ENCODE assay signal across 21 mouse cellular contexts in the genomic region with DNA sequence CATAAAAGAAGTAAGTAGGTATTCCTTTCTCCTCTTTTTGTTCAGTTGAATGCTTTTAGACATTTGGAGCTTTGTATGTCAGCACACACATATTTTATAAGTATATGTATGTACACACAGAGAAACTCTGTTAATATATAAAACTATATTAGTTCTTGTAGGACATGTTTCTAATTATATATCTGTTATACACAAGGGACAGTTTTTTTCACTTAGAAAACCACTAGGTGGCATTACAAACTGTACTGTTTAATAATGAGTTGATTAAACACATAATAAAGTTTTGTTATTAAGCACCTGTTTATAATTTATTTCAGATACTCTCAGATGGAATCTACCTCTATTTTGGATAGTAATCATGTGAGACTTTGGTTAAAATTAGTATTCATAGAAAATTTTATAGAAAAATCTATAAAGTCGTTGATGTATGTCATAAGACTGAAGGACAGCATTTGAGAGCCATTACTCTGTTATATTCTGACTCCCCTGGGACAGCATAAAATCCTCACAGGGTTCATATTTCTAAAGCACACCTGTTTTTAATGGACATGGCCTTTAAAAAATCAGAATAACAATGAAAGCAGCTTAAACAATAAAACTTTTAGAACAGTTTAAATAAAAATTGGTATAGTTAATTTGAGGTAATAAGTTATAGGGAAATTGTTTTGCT.
DNase-seq lines count a peak whose midpoint lies in the region; ATAC-seq and TF ChIP-seq lines count a peak whose summit lies in the region.
"Had no signal": no experiment of that assay in that cellular context is flagged by ENCODE, and none has a peak within 500 bp of the region (broad histone marks: within the 10 kb centered on the region; RNA-seq: fewer than 3 reads in every experiment).

No protein-coding gene starts in this region.

- no peak overlapping the region for H3K27ac ChIP-seq in forebrain, embryonic 14.5 days (ENCODE audit: low read depth, low read length)
- no peak overlapping the region for H3K27ac ChIP-seq in forebrain, embryonic 16.5 days (ENCODE audit: low read length)
- H3K27ac ChIP-seq in kidney, postnatal 0 days = no peak overlapping the region
- H3K27ac ChIP-seq in midbrain, postnatal 0 days (ENCODE audit: low read depth, low read length) = no peak overlapping the region
- H3K27ac ChIP-seq in midbrain, embryonic 13.5 days = no peak overlapping the region
- no peak overlapping the region for H3K27ac ChIP-seq in stomach, postnatal 0 days (replicated peaks)
- H3K27ac ChIP-seq: hindbrain, embryonic 15.5 days; liver, embryonic 15.5 days had no signal

- H3K9ac ChIP-seq in forebrain, embryonic 14.5 days (ENCODE audit: low read length) = no peak overlapping the region
- no peak overlapping the region for H3K9ac ChIP-seq in forebrain, embryonic 16.5 days (replicated peaks; ENCODE audit: low read depth, low read length)
- H3K9ac ChIP-seq in kidney, postnatal 0 days (ENCODE audit: low read depth, low read length) = no peak overlapping the region
- H3K9ac ChIP-seq in midbrain, postnatal 0 days (replicated peaks; ENCODE audit: low read length, poor library complexity, severe bottlenecking) = no peak overlapping the region
- no peak overlapping the region for H3K9ac ChIP-seq in midbrain, embryonic 13.5 days (replicated peaks)
- no peak overlapping the region for H3K9ac ChIP-seq in stomach, postnatal 0 days (ENCODE audit: low read length)
- H3K9ac ChIP-seq: heart, embryonic 12.5 days; hindbrain, embryonic 15.5 days; liver, embryonic 15.5 days had no signal

- H3K36me3 ChIP-seq in forebrain, embryonic 14.5 days (ENCODE audit: control insufficient read depth, insufficient read depth, low read length) = no peaks in the 10 kb centered on the region
- no peaks in the 10 kb centered on the region for H3K36me3 ChIP-seq in forebrain, embryonic 16.5 days (ENCODE audit: control insufficient read depth, insufficient read depth)
- no peaks in the 10 kb centered on the region for H3K36me3 ChIP-seq in kidney, postnatal 0 days (ENCODE audit: insufficient read depth, low read length)
- no peaks in the 10 kb centered on the region for H3K36me3 ChIP-seq in midbrain, postnatal 0 days (ENCODE audit: insufficient read depth, low read length)
- no peaks in the 10 kb centered on the region for H3K36me3 ChIP-seq in midbrain, embryonic 13.5 days
- H3K36me3 ChIP-seq in stomach, postnatal 0 days (ENCODE audit: control insufficient read depth, insufficient read depth, low read length) = no peaks in the 10 kb centered on the region
- H3K36me3 ChIP-seq: G1E; heart, embryonic 12.5 days; hindbrain, embryonic 15.5 days; liver, embryonic 15.5 days had no signal

- no peaks in the 10 kb centered on the region for H3K27me3 ChIP-seq in forebrain, embryonic 14.5 days (replicated peaks; ENCODE audit: control insufficient read depth, insufficient read depth, low read length)
- no peaks in the 10 kb centered on the region for H3K27me3 ChIP-seq in forebrain, embryonic 16.5 days (replicated peaks; ENCODE audit: control insufficient read depth, insufficient read depth, low read length)
- H3K27me3 ChIP-seq in kidney, postnatal 0 days (ENCODE audit: insufficient read depth, low read length) = no peaks in the 10 kb centered on the region
- H3K27me3 ChIP-seq in midbrain, postnatal 0 days (ENCODE audit: insufficient read depth, low read length) = no peaks in the 10 kb centered on the region
- no peaks in the 10 kb centered on the region for H3K27me3 ChIP-seq in midbrain, embryonic 13.5 days
- H3K27me3 ChIP-seq in stomach, postnatal 0 days (ENCODE audit: control insufficient read depth, insufficient read depth, low read length) = no peaks in the 10 kb centered on the region
- H3K27me3 ChIP-seq: heart, embryonic 12.5 days; hindbrain, embryonic 15.5 days; liver, embryonic 15.5 days; megakaryocyte, embryonic 14.5 days had no signal

- DNase-seq in forebrain, embryonic 14.5 days (ENCODE audit: low spot score) = peak; percentile 52
- DNase-seq in kidney, postnatal 0 days (ENCODE audit: low spot score) = peak; percentile 44
- no peak for DNase-seq in kidney, adult 8-10 months
- peak; percentile 35 for DNase-seq in midbrain, postnatal 0 days (ENCODE audit: low spot score)
- no peak for DNase-seq in stomach, postnatal 0 days (ENCODE audit: low spot score)
- no peak for DNase-seq in cerebellum, adult 9-11 months
- DNase-seq: adrenal gland, postnatal 36 days; cerebellum, adult 9-10 months; embryo, embryonic 11 days; kidney, adult 11 months; kidney, postnatal 10 days; lung, postnatal 10 days; right cerebral cortex, adult 18-20 months; thymus, postnatal 14 days had no signal

- WGBS in forebrain, embryonic 14.5 days = 73% methylated on average over 1 of the region's 1 CpGs
- WGBS in forebrain, embryonic 16.5 days = 63% methylated on average over 1 of the region's 1 CpGs
- WGBS in kidney, postnatal 0 days = 58% methylated on average over 1 of the region's 1 CpGs
- WGBS in midbrain, postnatal 0 days = 65% methylated on average over 1 of the region's 1 CpGs
- WGBS in midbrain, embryonic 13.5 days = 68% methylated on average over 1 of the region's 1 CpGs
- 69% methylated on average over 1 of the region's 1 CpGs for WGBS in stomach, postnatal 0 days

- no peak for ATAC-seq in forebrain, embryonic 14.5 days
- no peak for ATAC-seq in forebrain, embryonic 16.5 days
- no peak for ATAC-seq in kidney, postnatal 0 days (replicated peaks; ENCODE audit: low FRiP score, low read depth)
- ATAC-seq in midbrain, postnatal 0 days (ENCODE audit: low FRiP score) = no peak
- no peak for ATAC-seq in midbrain, embryonic 13.5 days
- no peak for ATAC-seq in stomach, postnatal 0 days (ENCODE audit: low FRiP score, low TSS enrichment)

- H3K4me1 ChIP-seq in forebrain, embryonic 14.5 days (ENCODE audit: control insufficient read depth, insufficient read depth, low read length) = no peaks in the 10 kb centered on the region
- no peaks in the 10 kb centered on the region for H3K4me1 ChIP-seq in forebrain, embryonic 16.5 days (replicated peaks; ENCODE audit: control insufficient read depth, insufficient read depth, low read length)
- H3K4me1 ChIP-seq in kidney, postnatal 0 days (replicated peaks; ENCODE audit: insufficient read depth, low read length) = no peaks in the 10 kb centered on the region
- H3K4me1 ChIP-seq in midbrain, postnatal 0 days (ENCODE audit: insufficient read depth, low read length) = no peaks in the 10 kb centered on the region
- H3K4me1 ChIP-seq in midbrain, embryonic 13.5 days (replicated peaks) = no peaks in the 10 kb centered on the region
- no peaks in the 10 kb centered on the region for H3K4me1 ChIP-seq in stomach, postnatal 0 days (replicated peaks; ENCODE audit: control insufficient read depth, insufficient read depth)
- H3K4me1 ChIP-seq: heart, embryonic 12.5 days; hindbrain, embryonic 15.5 days; liver, embryonic 15.5 days; megakaryocyte, embryonic 14.5 days had no signal

- peak; percentile 52 for TF ChIP-seq CTCF in kidney, postnatal 0 days (IDR thresholded peaks at IDR 0.05; ENCODE audit: low read depth)
- peak; percentile 60 for TF ChIP-seq CTCF in midbrain, postnatal 0 days (IDR thresholded peaks at IDR 0.05)
- peak; percentile 45 for TF ChIP-seq CTCF in stomach, postnatal 0 days (IDR thresholded peaks at IDR 0.05; ENCODE audit: low read depth)

- no peak for TF ChIP-seq EP300 in stomach, postnatal 0 days (optimal IDR thresholded peaks at IDR 0.05)

- H3K4me2 ChIP-seq in forebrain, embryonic 14.5 days (ENCODE audit: low read length) = no peak overlapping the region
- no peak overlapping the region for H3K4me2 ChIP-seq in forebrain, embryonic 16.5 days (ENCODE audit: low read length)
- no peak overlapping the region for H3K4me2 ChIP-seq in kidney, postnatal 0 days (ENCODE audit: low read length)
- no peak overlapping the region for H3K4me2 ChIP-seq in midbrain, postnatal 0 days (ENCODE audit: low read depth, low read length, poor library complexity, severe bottlenecking)
- H3K4me2 ChIP-seq in midbrain, embryonic 13.5 days (replicated peaks) = no peak overlapping the region
- H3K4me2 ChIP-seq in stomach, postnatal 0 days (replicated peaks; ENCODE audit: low read depth) = no peak overlapping the region
- H3K4me2 ChIP-seq: heart, embryonic 12.5 days; hindbrain, embryonic 15.5 days; liver, embryonic 15.5 days had no signal

- H3K4me3 ChIP-seq in forebrain, embryonic 14.5 days (ENCODE audit: low read depth, low read length) = no peak overlapping the region
- no peak overlapping the region for H3K4me3 ChIP-seq in forebrain, embryonic 16.5 days (replicated peaks; ENCODE audit: low read length)
- H3K4me3 ChIP-seq in kidney, postnatal 0 days (replicated peaks; ENCODE audit: low read depth, low read length) = no peak overlapping the region
- no peak overlapping the region for H3K4me3 ChIP-seq in midbrain, postnatal 0 days (ENCODE audit: low read depth, low read length)
- no peak overlapping the region for H3K4me3 ChIP-seq in midbrain, embryonic 13.5 days (replicated peaks)
- H3K4me3 ChIP-seq in stomach, postnatal 0 days (ENCODE audit: low read depth, low read length) = no peak overlapping the region
- H3K4me3 ChIP-seq: heart, embryonic 12.5 days; hindbrain, embryonic 15.5 days; liver, embryonic 15.5 days; megakaryocyte, embryonic 14.5 days had no signal

- H3K9me3 ChIP-seq in forebrain, embryonic 14.5 days (replicated peaks; ENCODE audit: control insufficient read depth, low read length) = no peaks in the 10 kb centered on the region
- H3K9me3 ChIP-seq in forebrain, embryonic 16.5 days (ENCODE audit: control insufficient read depth, low read length) = no peaks in the 10 kb centered on the region
- no peaks in the 10 kb centered on the region for H3K9me3 ChIP-seq in kidney, postnatal 0 days (replicated peaks; ENCODE audit: low read length)
- no peaks in the 10 kb centered on the region for H3K9me3 ChIP-seq in midbrain, postnatal 0 days (ENCODE audit: low read length)
- H3K9me3 ChIP-seq in midbrain, embryonic 13.5 days = no peaks in the 10 kb centered on the region
- no peaks in the 10 kb centered on the region for H3K9me3 ChIP-seq in stomach, postnatal 0 days (ENCODE audit: control insufficient read depth, low read length)
- H3K9me3 ChIP-seq: heart, embryonic 12.5 days; hindbrain, embryonic 15.5 days; liver, embryonic 15.5 days; megakaryocyte, embryonic 14.5 days had no signal

Comparison
In these comparisons a context has a peak if more than half of its experiments do, and no peak if none do; other contexts are left out.
1. DNase-seq: peak in forebrain, embryonic 14.5 days (single experiment), kidney, postnatal 0 days (single experiment) and midbrain, postnatal 0 days (single experiment); none in kidney, adult 8-10 months (0 of 2), stomach, postnatal 0 days (single experiment) and cerebellum, adult 9-11 months (single experiment).
2. Peak in every context shown above with its lines, with median percentiles within 50 percentile points of each other: CTCF ChIP-seq.